Mouse (Mus musculus): ENCODE measurements at regions not wholly inside any gene's neighbourhood (a gene's known extent, or its start where the extent isn't known, plus 50 kb on each side); places are given as distances from the start of the nearest gene placed in this dataset.
A peak's percentile ranks its signal among the peaks of the same experiment; 100 is the strongest.
"Not testable (repeated sequence)": the region's sequence is repeated elsewhere in the genome, so short reads cannot be mapped to it uniquely, and the experiment has no call there.

DNA sequence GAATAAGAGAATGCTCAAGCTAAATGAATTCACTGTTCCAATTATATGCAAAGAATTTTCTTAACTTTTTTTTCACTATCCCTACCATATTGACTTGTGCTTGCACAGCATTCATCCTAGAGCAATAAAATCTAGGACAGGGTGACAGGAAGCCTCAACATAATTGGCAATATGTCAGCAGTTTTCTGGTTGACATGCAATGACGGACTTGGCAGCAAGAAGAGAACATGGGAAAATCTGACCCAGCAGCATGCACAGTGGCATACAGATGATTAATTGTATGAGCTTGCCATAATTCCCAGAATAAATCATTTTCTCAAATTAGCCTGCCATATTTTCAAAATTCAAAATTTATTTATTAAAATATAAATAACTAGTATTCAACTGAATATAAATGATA lies 152.7 kb downstream of the Amy2a5 start:
- ATAC-seq (replicated peaks in 1 of 2; ENCODE audit: insufficient read depth in 1 of 2, low FRiP score in 2 of 2, low TSS enrichment in 1 of 2, low read depth in 1 of 2, poor library complexity in 2 of 2, severe bottlenecking in 2 of 2), result no peak

DNA sequence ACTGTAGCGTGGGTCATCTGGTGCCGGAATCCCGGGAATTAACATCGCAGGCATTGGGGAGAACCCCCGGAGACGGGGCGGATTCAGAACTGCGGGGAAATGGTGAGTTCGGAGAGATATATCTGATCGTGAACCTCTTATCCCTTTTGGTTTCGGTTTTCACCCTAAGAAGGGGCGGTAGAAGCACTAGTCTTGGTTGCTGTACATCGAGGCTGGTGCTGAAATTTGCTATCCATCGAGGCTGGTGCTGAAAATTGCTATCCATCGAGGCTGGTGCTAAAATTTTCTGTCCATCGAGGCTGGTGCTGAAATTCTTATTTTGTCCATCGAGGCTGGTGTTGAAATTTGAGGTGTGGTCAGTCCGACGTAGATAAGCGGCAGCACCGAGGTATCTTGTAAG lies 167.8 kb downstream of the Amy2a5 start:
- ATAC-seq (replicated peaks in 1 of 2; ENCODE audit: insufficient read depth in 1 of 2, low FRiP score in 2 of 2, low TSS enrichment in 1 of 2, low read depth in 1 of 2, poor library complexity in 2 of 2, severe bottlenecking in 2 of 2), result not testable (repeated sequence)

DNA sequence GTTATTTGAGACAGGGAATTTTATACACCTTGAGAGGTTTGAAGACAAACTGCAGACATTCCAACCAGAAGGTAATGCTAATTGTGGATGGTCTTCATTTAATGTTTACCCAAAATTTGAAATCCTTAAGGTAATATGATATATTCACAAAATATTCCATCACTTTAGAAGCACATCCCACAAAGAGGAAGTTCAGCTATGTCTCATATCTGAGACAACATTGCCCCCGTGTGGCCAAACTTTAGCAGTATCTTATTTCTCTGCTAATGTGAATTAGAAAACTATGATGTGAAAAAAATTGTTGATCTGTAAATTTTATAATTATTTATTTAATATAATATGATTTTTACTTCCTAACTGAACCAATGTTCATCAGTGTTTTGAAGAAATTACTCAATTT lies 177.9 kb downstream of the Amy2a5 start:
- peak; percentile 58 to 59; a peak in 2 of 4 replicates for ATAC-seq (replicated peaks in 1 of 2; ENCODE audit: insufficient read depth in 1 of 2, low FRiP score in 2 of 2, low TSS enrichment in 1 of 2, low read depth in 1 of 2, poor library complexity in 2 of 2, severe bottlenecking in 2 of 2)

Data from hematopoietic stem cell, adult 5-6 weeks (primary cell).